Mouse (Mus musculus) left cerebral cortex, postnatal 10 days (tissue): Measurements from ENCODE around the gene Fyb2. TPM values are rescaled to one million over a fixed set of nuclear protein-coding genes. Genes with fewer than 3 reads are reported as not detected.

ENCODE experiments used
- DNase-seq, 2 experiments: peaks; one replicate each; pipeline ENCODE4 v3.0.0; 2021 to 2022; ENCODE audit warnings: low spot score in 2 of 2, mixed read lengths in 1 of 2; ENCODE audit errors: extremely low spot score in 1 of 2
- intact Hi-C: fragments of 180-260 bp; cut with DNase I; formaldehyde crosslinking; loops from one replicate; pipeline ENCODE4 v1.15.1; 2025
- total RNA-seq, 2 experiments: library from RNA; stranded (reverse); gene quantifications; 2 replicates each; pipeline ENCODE4 v1.2.3; 2021

Fyb2 gene
- 1 to 10 TPM; 1.8 to 2.1 TPM for total RNA-seq

- DNase-seq, result peak in 1 of 2 experiments; percentile 34
- intact Hi-C loops, result loop anchor here (5.0 kb wide), 1 partner anchor 209 kb away; no protein-coding TSS in a partner anchor
Measured at GRCm38 (mm10) chr4:104913291-104914129, at the start of gene Fyb2. Gene Fyb2 (plus strand): TSS chr4:104913456.

DNA sequence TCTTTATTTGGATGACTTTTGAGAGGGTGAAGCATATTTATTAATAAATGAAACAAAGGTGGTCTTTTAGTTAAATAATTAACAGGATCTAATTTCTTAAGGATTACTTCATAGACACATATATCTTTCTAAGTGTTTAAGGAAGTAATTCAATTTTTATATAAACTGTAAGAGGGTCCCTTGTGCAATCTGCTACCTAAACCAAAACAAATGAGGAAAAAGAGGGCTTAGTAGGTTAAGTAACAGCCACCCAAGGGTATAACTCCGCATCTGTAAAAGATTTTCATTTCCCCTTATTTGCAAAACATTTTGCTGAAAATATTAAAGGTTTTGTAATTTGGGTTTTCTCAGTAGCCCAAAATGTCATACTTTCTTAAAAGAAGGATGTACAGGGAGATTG is 48.9 kb upstream of the Fyb2 start:
- intact Hi-C loops, result no loop called here

DNA sequence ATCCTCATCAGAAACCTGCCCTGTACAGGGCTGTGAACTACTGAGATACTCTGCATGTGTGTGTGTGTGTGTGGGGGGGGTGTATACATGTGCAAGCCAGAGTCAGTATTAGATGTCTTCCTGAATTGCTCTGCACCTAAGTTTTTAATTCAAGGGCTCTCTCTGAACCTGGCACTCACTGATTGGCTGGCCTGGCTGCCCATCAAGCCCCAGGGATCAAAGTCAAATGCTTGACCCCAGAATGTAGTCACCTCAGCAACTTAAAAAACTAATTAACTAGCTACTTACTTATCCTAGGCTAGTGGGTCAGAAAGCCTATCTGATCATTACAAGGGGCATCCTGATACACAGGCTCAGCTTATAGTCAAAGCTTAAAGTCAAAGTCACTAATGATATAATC is 43.7 kb upstream of the Fyb2 start:
- intact Hi-C loops, result no loop called here
- no peak for DNase-seq

More for the DNA sequence above, 48.9 kb upstream of the Fyb2 start:
- DNase-seq, result no peak

GRCm38 (mm10) chr4:104870196-104870595 is 43.1 kb upstream of the Fyb2 start:
- DNase-seq, result no peak
- intact Hi-C loops, result no loop called here

- intact Hi-C loops, result no loop called here
- no peak for DNase-seq
Measured at GRCm38 (mm10) chr4:104875832-104876231, 37.4 kb upstream of the Fyb2 start.

- intact Hi-C loops, result no loop called here
- DNase-seq, result no peak
Measured at GRCm38 (mm10) chr4:104876323-104876722, 36.9 kb upstream of the Fyb2 start, which contains the start of gene C8a. Gene C8a (minus strand): TSS chr4:104876398.

DNA sequence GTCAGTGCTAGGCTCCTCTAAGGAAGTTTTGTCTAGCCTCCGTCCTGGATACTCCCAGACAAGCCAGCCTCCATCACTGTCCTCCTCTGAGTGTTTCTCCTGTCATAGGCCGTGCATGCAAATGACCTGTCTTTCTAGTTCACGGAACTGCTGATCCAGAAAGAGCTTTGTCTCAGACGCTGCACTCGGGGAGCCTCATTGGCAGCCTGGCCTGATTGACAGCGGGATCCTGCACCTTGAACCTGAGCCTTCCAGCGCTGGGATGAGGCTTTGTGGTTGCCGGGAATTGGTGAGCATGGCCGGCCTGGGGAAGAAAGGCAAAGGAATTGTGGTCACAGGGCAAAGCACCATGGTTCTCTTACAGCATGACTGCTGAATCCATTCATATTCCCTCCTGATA is 25.8 kb upstream of the Fyb2 start:
- intact Hi-C loops, result loop anchor here (10.0 kb wide), 1 partner anchor 363 kb away; no protein-coding TSS in a partner anchor
- DNase-seq, result no peak

DNA sequence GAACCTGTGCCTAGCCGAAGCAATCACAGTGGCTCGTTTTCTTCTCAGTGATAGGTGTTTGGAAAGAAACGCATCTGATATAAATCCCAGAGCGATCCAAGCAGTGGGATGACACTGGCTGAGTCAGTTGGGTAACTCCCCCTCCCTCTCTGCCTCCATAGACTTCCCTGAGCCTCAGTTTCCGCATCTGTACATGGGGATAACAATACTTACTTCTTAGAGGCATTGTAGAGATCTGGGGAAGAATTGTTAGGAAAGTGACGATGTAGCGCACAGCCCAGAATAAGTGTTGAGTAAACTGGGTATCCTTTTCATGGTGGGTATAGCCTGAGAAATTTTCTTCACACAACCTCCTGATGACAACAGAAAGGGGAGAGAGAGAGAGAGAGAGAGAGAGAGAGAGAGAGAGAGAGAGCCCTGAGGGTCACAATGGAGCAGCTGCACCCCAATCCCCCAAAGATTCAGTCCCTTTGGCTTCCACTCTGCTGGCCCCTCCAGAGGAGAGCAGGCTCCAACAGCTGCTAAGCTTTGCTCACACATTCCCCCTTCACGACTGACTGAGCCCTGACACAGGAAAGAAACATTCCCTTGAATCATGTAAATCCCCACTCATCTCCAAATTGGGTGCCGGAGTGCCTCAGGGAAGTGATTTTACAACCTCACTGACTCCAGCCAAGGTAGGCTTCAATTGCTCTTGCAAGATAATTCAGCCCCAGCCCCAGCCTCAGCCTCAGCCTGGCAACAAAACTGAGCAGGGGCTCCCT is 24.6 kb upstream of the Fyb2 start:
- intact Hi-C loops, result loop anchor here (10.0 kb wide), 1 partner anchor 364 kb away; no protein-coding TSS in a partner anchor
- no peak for DNase-seq

- intact Hi-C loops, result loop anchor here (5.0 kb wide), 2 partner anchors 239 to 524 kb away; no protein-coding TSS in a partner anchor
- peak in 1 of 2 experiments; percentile 27 for DNase-seq
Measured at GRCm38 (mm10) chr4:104891708-104892107, 21.5 kb upstream of the Fyb2 start.

- no peak for DNase-seq
Measured at GRCm38 (mm10) chr4:104893588-104893987, 19.7 kb upstream of the Fyb2 start.

GRCm38 (mm10) chr4:104894004-104894734 is 19.1 kb upstream of the Fyb2 start:
- intact Hi-C loops, result loop anchor here (5.0 kb wide), 2 partner anchors 242 to 527 kb away; no protein-coding TSS in a partner anchor
- peak; percentile 36 to 68 for DNase-seq

More at GRCm38 (mm10) chr4:104893588-104893987, 19.7 kb upstream of the Fyb2 start:
- intact Hi-C loops, result loop anchor here (5.0 kb wide), 2 partner anchors 241 to 526 kb away; no protein-coding TSS in a partner anchor

DNA sequence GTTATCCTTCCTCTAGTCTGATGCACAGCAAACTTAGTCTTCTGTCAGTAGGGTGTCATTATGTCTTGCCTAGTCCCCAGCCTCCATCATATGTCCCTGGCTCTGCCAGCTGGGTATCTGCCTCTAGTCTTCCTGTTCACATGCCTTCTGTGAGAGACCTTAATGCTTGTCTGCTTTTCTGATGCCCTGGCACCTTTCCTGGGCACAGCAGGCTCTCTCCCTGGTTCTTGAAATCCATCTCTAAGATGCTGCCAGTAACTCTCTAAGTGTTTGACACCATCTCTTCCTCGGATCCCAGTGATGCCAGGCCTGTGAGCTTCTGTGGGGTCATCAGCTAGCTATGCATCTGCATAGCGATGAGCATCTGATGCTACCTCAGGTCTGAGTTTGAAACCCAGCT is 10.4 kb upstream of the Fyb2 start:
- no peak for DNase-seq
- intact Hi-C loops, result no loop called here

DNA sequence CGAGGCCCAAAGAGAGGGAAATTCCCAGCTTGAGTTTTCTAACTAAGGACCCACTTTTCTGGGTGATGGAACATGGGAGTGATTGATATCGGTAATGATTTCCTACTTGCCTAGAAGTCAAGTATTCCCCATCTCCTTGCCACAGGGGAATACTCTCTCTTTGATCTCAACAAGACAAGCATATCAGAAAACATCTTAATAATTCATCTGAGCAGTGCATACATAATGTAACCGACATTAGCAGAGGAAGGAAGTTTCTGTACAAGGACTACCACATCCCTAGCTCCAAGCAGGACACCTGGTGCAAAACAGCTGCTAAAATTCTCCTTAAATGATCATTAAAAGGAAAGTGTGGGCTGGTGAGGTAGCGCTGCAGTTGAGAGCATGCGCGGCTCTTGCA is 8.2 kb upstream of the Fyb2 start:
- no peak for DNase-seq
- intact Hi-C loops, result no loop called here

GRCm38 (mm10) chr4:104911685-104912084 is 1.6 kb upstream of the Fyb2 start:
- DNase-seq, result peak in 1 of 2 experiments; percentile 77
- intact Hi-C loops, result loop anchor here (5.0 kb wide), 1 partner anchor 211 kb away; no protein-coding TSS in a partner anchor

DNA sequence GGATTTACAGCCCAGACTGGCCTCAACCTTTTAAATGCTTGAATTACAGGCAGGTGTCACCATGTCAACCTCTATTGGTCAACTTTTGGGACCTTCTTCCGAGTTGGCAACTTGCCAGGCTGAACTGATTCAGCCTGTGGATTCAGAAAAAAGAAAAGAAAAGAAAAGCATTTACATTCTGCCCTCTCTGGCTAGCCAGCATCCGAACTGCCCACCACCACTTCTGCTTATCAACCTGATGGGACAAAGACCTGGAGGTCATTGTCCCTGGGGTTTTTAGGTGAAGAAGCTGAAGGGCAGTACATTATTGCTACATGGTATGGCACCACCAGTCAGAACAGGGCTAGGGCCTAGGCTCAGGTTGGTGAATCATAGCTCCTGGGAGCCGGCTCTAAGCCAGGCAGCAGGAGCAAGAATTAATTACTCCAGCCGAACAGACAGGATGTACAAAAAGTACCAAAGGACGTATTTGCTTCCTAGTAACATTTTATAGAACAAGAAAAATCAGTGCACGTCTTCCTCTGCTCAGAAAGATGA is 1.5 kb downstream of the Fyb2 start:
- intact Hi-C loops, result loop anchor here (5.0 kb wide), 1 partner anchor 208 kb away; no protein-coding TSS in a partner anchor
- no peak for DNase-seq

DNA sequence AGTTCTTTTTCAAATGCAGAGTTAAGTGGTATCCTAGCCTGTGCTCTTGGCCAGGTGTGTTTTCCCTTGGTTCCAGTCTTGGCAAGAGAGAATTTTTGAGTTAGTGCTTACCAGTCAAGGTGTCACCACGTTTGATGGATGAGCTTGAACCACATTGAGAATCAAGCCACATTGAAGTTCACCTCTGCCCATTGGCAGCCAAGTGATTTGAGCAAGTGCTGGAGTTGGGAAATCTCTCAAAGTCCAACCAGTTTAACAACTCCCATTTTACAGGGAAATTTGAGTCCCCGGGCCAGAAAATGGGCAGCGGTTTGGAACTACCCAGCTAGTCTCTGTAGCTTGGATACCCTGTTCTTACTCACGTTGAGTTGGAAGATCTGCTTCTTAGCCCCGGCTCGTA is 4.8 kb downstream of the Fyb2 start:
- intact Hi-C loops, result no loop called here

GRCm38 (mm10) chr4:104925383-104925782 is 12.1 kb downstream of the Fyb2 start:
- intact Hi-C loops, result no loop called here

More for the DNA sequence above, 4.8 kb downstream of the Fyb2 start:
- no peak for DNase-seq

DNA sequence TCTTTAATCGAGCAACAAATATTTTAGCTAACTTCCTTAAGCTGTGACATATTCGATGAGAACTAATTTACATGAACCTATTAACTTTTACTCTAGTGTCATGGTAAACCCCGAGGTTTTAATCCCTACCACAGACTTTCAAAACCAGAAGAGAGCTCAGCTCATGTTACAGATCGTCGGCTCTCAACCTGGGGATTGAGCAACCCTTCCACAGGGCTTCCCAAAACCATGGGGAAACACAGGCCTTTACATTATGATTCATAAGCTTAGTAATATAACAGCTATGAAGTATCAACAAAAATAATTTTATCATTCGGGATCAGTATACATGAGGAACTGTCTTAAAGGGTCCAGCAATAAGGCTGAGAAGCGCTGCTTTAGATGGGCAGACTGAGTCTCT is 15.9 kb downstream of the Fyb2 start:
- DNase-seq, result no peak
- intact Hi-C loops, result no loop called here

More at GRCm38 (mm10) chr4:104925383-104925782, 12.1 kb downstream of the Fyb2 start:
- no peak for DNase-seq
